Mouse (Mus musculus): ENCODE measurements around the gene Pf4.

Gene Pf4

GRCm38 (mm10) chr5:90771880-90772653 lies at the start of gene Pf4:
TSS of gene Pf4 (plus strand) at chr5:90772435.
- DNase-seq, result no peak

GRCm38 (mm10) chr5:90722656-90723055 lies 49.6 kb upstream of the Pf4 start:
- no peak for DNase-seq

- no peak for DNase-seq
Measured at GRCm38 (mm10) chr5:90728254-90728653, 44.0 kb upstream of the Pf4 start.

GRCm38 (mm10) chr5:90731480-90731879 lies 40.8 kb upstream of the Pf4 start:
- no peak for DNase-seq

- DNase-seq, result peak; percentile 10
Measured at GRCm38 (mm10) chr5:90742029-90742428, 30.2 kb upstream of the Pf4 start.

- DNase-seq, result no peak
Measured at GRCm38 (mm10) chr5:90753934-90754333, 18.3 kb upstream of the Pf4 start.

- DNase-seq, result no peak
Measured at GRCm38 (mm10) chr5:90758020-90758605, 14.1 kb upstream of the Pf4 start.

- no peak for DNase-seq
Measured at GRCm38 (mm10) chr5:90759077-90760065, 12.9 kb upstream of the Pf4 start, which contains the start of gene Cxcl5. TSS of gene Cxcl5 (plus strand) at chr5:90759360.

GRCm38 (mm10) chr5:90760303-90760702 lies 11.9 kb upstream of the Pf4 start:
- no peak for DNase-seq

- DNase-seq, result no peak
Measured at GRCm38 (mm10) chr5:90760844-90761243, 11.4 kb upstream of the Pf4 start.

GRCm38 (mm10) chr5:90761834-90762233 lies 10.4 kb upstream of the Pf4 start:
- no peak for DNase-seq

GRCm38 (mm10) chr5:90763912-90764665 lies 8.1 kb upstream of the Pf4 start:
- no peak for DNase-seq

- no peak for DNase-seq
Measured at GRCm38 (mm10) chr5:90765821-90766606, 6.2 kb upstream of the Pf4 start.

GRCm38 (mm10) chr5:90768218-90768617 lies 4.0 kb upstream of the Pf4 start, which contains the start of gene Ppbp:
TSS of gene Ppbp (plus strand) at chr5:90768518.
- no peak for DNase-seq

- DNase-seq, result no peak
Measured at GRCm38 (mm10) chr5:90771369-90771768, 866 bp upstream of the Pf4 start.

GRCm38 (mm10) chr5:90775562-90775961 lies 3.3 kb downstream of the Pf4 start:
- no peak for DNase-seq

- DNase-seq, result no peak
Measured at GRCm38 (mm10) chr5:90777621-90778020, 5.4 kb downstream of the Pf4 start.

- no peak for DNase-seq
Measured at GRCm38 (mm10) chr5:90778856-90779255, 6.6 kb downstream of the Pf4 start.

- no peak for DNase-seq
Measured at GRCm38 (mm10) chr5:90783697-90784096, 11.5 kb downstream of the Pf4 start.

GRCm38 (mm10) chr5:90785659-90786588 lies 13.7 kb downstream of the Pf4 start, which contains the start of gene Cxcl3:
TSS of gene Cxcl3 (plus strand) at chr5:90786103.
- DNase-seq, result no peak

Data from layer of hippocampus, adult 9-11 months (tissue).